Mouse (Mus musculus) stomach, postnatal 0 days (tissue): ENCODE data around the gene Rrp36. TPM values are rescaled to one million over a fixed set of nuclear protein-coding genes. Genes with fewer than 3 reads are reported as not detected.

Experiments used
- ATAC-seq: fragments of 200-750 bp; cut with Nextera tagmentation; 2 replicates; pipeline ENCODE4 v1.8.0; 2017; ENCODE audit not compliant: low FRiP score, low TSS enrichment
- DNase-seq: peaks from one replicate; pipeline ENCODE4 v3.0.0-alpha.2; 2016; ENCODE audit warnings: low spot score
- H3K27ac ChIP-seq: fragments of 300-500 bp; sonication (generic); replicated peaks from 2 replicates; pipeline ENCODE4 v1.5.1; 2014; ENCODE audit warnings: mild to moderate bottlenecking, control low read depth
- H3K27me3 ChIP-seq: fragments of 300-500 bp; sonication (generic); 2 replicates; pipeline ENCODE4 v1.6.1; 2014; ENCODE audit warnings: low read length; ENCODE audit not compliant: control insufficient read depth, insufficient read depth
- H3K36me3 ChIP-seq: fragments of 300-500 bp; sonication (generic); 2 replicates; pipeline ENCODE4 v1.6.1; 2014; ENCODE audit warnings: low read length, mixed read lengths; ENCODE audit not compliant: control insufficient read depth, insufficient read depth
- H3K4me1 ChIP-seq: fragments of 300-500 bp; sonication (generic); replicated peaks from 2 replicates; pipeline ENCODE4 v1.6.1; 2014; ENCODE audit warnings: antibody characterized with exemption; ENCODE audit not compliant: control insufficient read depth, insufficient read depth
- H3K4me2 ChIP-seq: fragments of 300-500 bp; sonication (generic); replicated peaks from 2 replicates; pipeline ENCODE4 v1.6.1; 2014; ENCODE audit warnings: low read depth, mild to moderate bottlenecking, control low read depth, moderate library complexity
- H3K4me3 ChIP-seq: fragments of 300-500 bp; sonication (generic); 2 replicates; pipeline ENCODE4 v1.5.1; 2014; ENCODE audit warnings: low read depth, low read length, control low read depth
- H3K9ac ChIP-seq: fragments of 300-500 bp; sonication (generic); 2 replicates; pipeline ENCODE4 v1.6.1; 2014; ENCODE audit warnings: mild to moderate bottlenecking, low read length, control low read depth, mixed read lengths
- H3K9me3 ChIP-seq: fragments of 300-500 bp; sonication (generic); 2 replicates; pipeline ENCODE4 v1.6.1; 2016; ENCODE audit warnings: low read length; ENCODE audit not compliant: control insufficient read depth
- CTCF ChIP-seq: IDR thresholded peaks from 2 replicates; pipeline ENCODE4 v1.5.1; 2016; ENCODE audit warnings: antibody characterized with exemption, low read depth, mild to moderate bottlenecking, moderate library complexity
- EP300 ChIP-seq: optimal IDR thresholded peaks from 2 replicates; pipeline ENCODE3; 2016; ENCODE audit warnings: antibody characterized with exemption
- WGBS: fragments of 180-500 bp; shearing (Covaris S2); extraction: QIAGEN DNeasy Blood & Tissue Kit; methylation state at CpG from one replicate; pipeline ENCODE4 v1.1.7; 2014; 5-methylcytosine and 5-hydroxymethylcytosine counted together
- polyA plus RNA-seq: library from polyadenylated mRNA; unstranded; fragments of >200 nt; fragmentation: Nextera tagmentation; extraction: Ambion mirVana; gene quantifications from 2 replicates; pipeline ENCODE4 v1.2.1, GENCODE M21; 2015

Rrp36 gene
- polyA plus RNA-seq, 1 experiment from 2014 or later = 38.1 TPM

- under 1% methylated on average over 72 of the region's 90 CpGs for WGBS
- Histone ChIP-seq H3K36me3 (peaks cover 5% of the 10 kb centered on the region; the same call in 1 of the 2 replicates), H3K9ac (peak within 1 kb of the TSS; percentile 93), H3K4me3 (peak within 1 kb of the TSS; percentile 86), H3K4me1 (peaks cover 14% of the 10 kb centered on the region), H3K9me3 (no peaks in the 10 kb centered on the region), H3K27me3 (no peaks in the 10 kb centered on the region), H3K27ac (peak within 1 kb of the TSS; percentile 94), H3K4me2 (peak within 1 kb of the TSS; percentile 75)
- peak; percentile 82 for DNase-seq
- ATAC-seq = peak; percentile 53
- TF ChIP-seq EP300 (no peak), CTCF (no peak)
These were observed 45.1 kb downstream of the Rrp36 start, which contains the start of gene Ptk7 for GRCm38 (mm10) chr17:46628791-46629684. Gene Ptk7, minus strand, starts transcription at chr17:46629504.

- peaks cover 20% of the 10 kb centered on the region for H3K4me1 ChIP-seq
These were observed 45.7 kb downstream of the Rrp36 start for GRCm38 (mm10) chr17:46628471-46628790.

GRCm38 (mm10) chr17:46627409-46627808 lies 46.7 kb downstream of the Rrp36 start:
- Histone ChIP-seq H3K4me2 (peak overlapping the region; percentile 75), H3K4me1 (peaks cover 26% of the 10 kb centered on the region), H3K9me3 (no peaks in the 10 kb centered on the region), H3K27ac (peak overlapping the region; percentile 94; the same call in 1 of the 2 replicates), H3K4me3 (peak overlapping the region; percentile 86), H3K9ac (peak overlapping the region; percentile 93), H3K36me3 (0 out of 2 replicates have a peak, but pooled peaks cover under 1% of the 10 kb centered on the region), H3K27me3 (no peaks in the 10 kb centered on the region)
- WGBS = 32% methylated on average over 6 of the region's 6 CpGs
- ATAC-seq (no peak), DNase-seq (no peak)
- no peak for TF ChIP-seq EP300
- TF ChIP-seq CTCF = no peak

More at GRCm38 (mm10) chr17:46628471-46628790, 45.7 kb downstream of the Rrp36 start:
- H3K27ac ChIP-seq = peak overlapping the region; percentile 94
- ATAC-seq (0 out of 2 replicates have a peak, but pooled peaks have one; percentile 9), DNase-seq (no peak)
- H3K4me3 ChIP-seq = peak overlapping the region; percentile 86
- H3K9me3 ChIP-seq = no peaks in the 10 kb centered on the region
- H3K9ac ChIP-seq = peak overlapping the region; percentile 93
- peak overlapping the region; percentile 75 for H3K4me2 ChIP-seq
- peaks cover 5% of the 10 kb centered on the region; the same call in 1 of the 2 replicates for H3K36me3 ChIP-seq
- WGBS = 0% methylated on average over 13 of the region's 13 CpGs
- no peak for TF ChIP-seq EP300
- no peak for TF ChIP-seq CTCF
- no peaks in the 10 kb centered on the region for H3K27me3 ChIP-seq

GRCm38 (mm10) chr17:46624598-46624997 lies 49.6 kb downstream of the Rrp36 start:
- Histone ChIP-seq H3K27me3 (no peaks in the 10 kb centered on the region), H3K4me1 (peaks cover 27% of the 10 kb centered on the region), H3K27ac (peak overlapping the region; percentile 82), H3K4me3 (peak overlapping the region; percentile 6; the same call in 1 of the 2 replicates), H3K9ac (peak overlapping the region; percentile 45), H3K4me2 (peak overlapping the region; percentile 35), H3K9me3 (no peaks in the 10 kb centered on the region), H3K36me3 (no peaks in the 10 kb centered on the region)
- DNase-seq (no peak), ATAC-seq (no peak)
- 44% methylated on average over 12 of the region's 12 CpGs for WGBS
- TF ChIP-seq EP300 = no peak
- no peak for TF ChIP-seq CTCF

GRCm38 (mm10) chr17:46623819-46624557 lies 50.2 kb downstream of the Rrp36 start:
- H3K27me3 ChIP-seq = no peaks in the 10 kb centered on the region
- peak; percentile 46 for DNase-seq
- H3K36me3 ChIP-seq = no peaks in the 10 kb centered on the region
- H3K4me1 ChIP-seq = peaks cover 30% of the 10 kb centered on the region
- H3K9ac ChIP-seq = peak overlapping the region; percentile 45
- WGBS = 17% methylated on average over 10 of the region's 10 CpGs
- no peaks in the 10 kb centered on the region for H3K9me3 ChIP-seq
- H3K27ac ChIP-seq = peak overlapping the region; percentile 82
- peak overlapping the region; percentile 35 for H3K4me2 ChIP-seq
- ATAC-seq = no peak
- TF ChIP-seq CTCF (peak; percentile 55), EP300 (no peak)
- peak overlapping the region; percentile 6; the same call in 1 of the 2 replicates for H3K4me3 ChIP-seq
